Comparison of ENCODE assay signal across 8 mouse cellular contexts in genomic region chr4:21766171-21766862, GRCm38 (mm10). TPM values are rescaled to one million over a fixed set of nuclear protein-coding genes. Genes with fewer than 3 reads are reported as not detected.
DNase-seq lines count a peak whose midpoint lies in the region; ATAC-seq and TF ChIP-seq lines count a peak whose summit lies in the region.

No protein-coding gene starts in this region.

- no peaks in the 10 kb centered on the region for H3K36me3 ChIP-seq in embryonic facial prominence, embryonic 13.5 days
- no peaks in the 10 kb centered on the region for H3K36me3 ChIP-seq in intestine, embryonic 16.5 days (ENCODE audit: control insufficient read depth, insufficient read depth, low read length)

- H3K4me1 ChIP-seq in embryonic facial prominence, embryonic 13.5 days = peaks cover 7% of the 10 kb centered on the region; the same call in 1 of the 2 replicates
- no peaks in the 10 kb centered on the region for H3K4me1 ChIP-seq in intestine, embryonic 16.5 days (ENCODE audit: control insufficient read depth, insufficient read depth, low read length)

- 21% methylated on average over 14 of the region's 14 CpGs for WGBS in embryonic facial prominence, embryonic 13.5 days
- 18% methylated on average over 14 of the region's 14 CpGs for WGBS in intestine, embryonic 16.5 days

- H3K9me3 ChIP-seq in embryonic facial prominence, embryonic 13.5 days = no peaks in the 10 kb centered on the region
- H3K9me3 ChIP-seq in intestine, embryonic 16.5 days (ENCODE audit: control insufficient read depth, low read length) = no peaks in the 10 kb centered on the region

- H3K9ac ChIP-seq in embryonic facial prominence, embryonic 13.5 days = peak overlapping the region; percentile 71
- H3K9ac ChIP-seq in intestine, embryonic 16.5 days (ENCODE audit: low read depth, low read length) = peak overlapping the region; percentile 68

- H3K4me3 ChIP-seq in gastrocnemius, adult 2 months = peak overlapping the region; percentile 87
- H3K4me3 ChIP-seq in embryonic facial prominence, embryonic 13.5 days = peak overlapping the region; percentile 58
- H3K4me3 ChIP-seq in intestine, embryonic 16.5 days (ENCODE audit: low read length) = peak overlapping the region; percentile 60

- no peak for TF ChIP-seq CTCF in gastrocnemius, adult 2 months (IDR thresholded peaks at IDR 0.05)

- DNase-seq in gastrocnemius, adult 2 months = no peak
- DNase-seq in gastrocnemius, adult 18-20 months (ENCODE audit: low spot score) = no peak
- DNase-seq in CD4-positive helper T cell, adult 2 months (ENCODE audit: low read depth, low spot score) = peak; percentile 6
- DNase-seq in adrenal gland, postnatal 36 days = no peak
- no peak for DNase-seq in gastrocnemius, adult 8-10 months (ENCODE audit: low spot score in 2 of 2)

- intact Hi-C loops in gastrocnemius, adult 2 months (cut with DNase I) = loop anchor here (5.0 kb wide), 1 partner anchor 34 kb away; no protein-coding TSS in a partner anchor

- no peaks in the 10 kb centered on the region for H3K27me3 ChIP-seq in embryonic facial prominence, embryonic 13.5 days
- no peaks in the 10 kb centered on the region for H3K27me3 ChIP-seq in intestine, embryonic 16.5 days (replicated peaks; ENCODE audit: control insufficient read depth, insufficient read depth, low read length)

- peak overlapping the region; percentile 64 for H3K4me2 ChIP-seq in embryonic facial prominence, embryonic 13.5 days
- H3K4me2 ChIP-seq in intestine, embryonic 16.5 days (ENCODE audit: low read depth, low read length) = peak overlapping the region; percentile 55

- H3K27ac ChIP-seq in gastrocnemius, adult 2 months = peak overlapping the region; percentile 83
- H3K27ac ChIP-seq in embryonic facial prominence, embryonic 13.5 days = no peak overlapping the region
- H3K27ac ChIP-seq in intestine, embryonic 16.5 days (ENCODE audit: low read length) = no peak overlapping the region

- no peak for ATAC-seq in embryonic facial prominence, embryonic 13.5 days (ENCODE audit: insufficient number of reproducible peaks, insufficient read depth, low FRiP score, low TSS enrichment, low read depth)
- ATAC-seq in intestine, embryonic 16.5 days = no peak; the same call in 1 of the 2 replicates
- 0 out of 2 replicates have a peak, but pooled peaks have one; percentile 14 for ATAC-seq in monocyte, adult 5-6 weeks (replicated peaks; ENCODE audit: insufficient number of reproducible peaks, low FRiP score, low TSS enrichment, poor library complexity, severe bottlenecking)

RNA-seq across cellular contexts. Expression of gene Usp45, which starts 0.6 kb away (rescaled TPM):
- total RNA-seq in gastrocnemius, adult 2 months (2021) = 10 to 100 TPM; 21.2 to 22.3 TPM
- total RNA-seq in gastrocnemius, adult 18-20 months (2021) = 10 to 100 TPM; 16.9 to 18.5 TPM
- polyA plus RNA-seq in embryonic facial prominence, embryonic 13.5 days (2015; fragmentation: Nextera tagmentation; extraction: Ambion mirVana) = 9.4 and 13.9 TPM in 2 replicates
- polyA plus RNA-seq in intestine, embryonic 16.5 days (2015; fragmentation: Nextera tagmentation; extraction: Ambion mirVana) = 5.3 and 6.0 TPM in 2 replicates
- total RNA-seq in monocyte, adult 5-6 weeks (2017) = 24.5 to 27.2 TPM (median 26.4 TPM) in 3 replicates
- total RNA-seq in adrenal gland, postnatal 36 days (2021) = 10 to 100 TPM; 16.8 to 23.6 TPM
- 10 to 100 TPM; 17.9 to 23.6 (median 20.7) TPM for total RNA-seq in gastrocnemius, adult 8-10 months (2022)

RNA-seq across cellular contexts. Expression of gene Tstd3, which starts 0.7 kb away (rescaled TPM):
- 10 to 100 TPM; 10.8 to 15.1 TPM for total RNA-seq in gastrocnemius, adult 2 months (2021)
- 10 to 100 TPM; 14.5 to 15.0 TPM for total RNA-seq in gastrocnemius, adult 18-20 months (2021)
- polyA plus RNA-seq in embryonic facial prominence, embryonic 13.5 days (2015; fragmentation: Nextera tagmentation; extraction: Ambion mirVana) = 7.4 and 7.6 TPM in 2 replicates
- 16.2 and 18.0 TPM in 2 replicates for polyA plus RNA-seq in intestine, embryonic 16.5 days (2015; fragmentation: Nextera tagmentation; extraction: Ambion mirVana)
- total RNA-seq in monocyte, adult 5-6 weeks (2017) = 33.6 to 48.4 TPM (median 45.4 TPM) in 3 replicates
- total RNA-seq in adrenal gland, postnatal 36 days (2021) = 10 to 100 TPM in 1 of 2 experiments, 1 to 10 TPM in 1; 6.4 to 12.9 TPM
- total RNA-seq in gastrocnemius, adult 8-10 months (2022) = 10 to 100 TPM; 13.4 to 15.9 (median 13.6) TPM

RNA-seq across cellular contexts. Expression of gene Ccnc, which starts 38.8 kb away (rescaled TPM):
- total RNA-seq in gastrocnemius, adult 2 months (2021) = 10 to 100 TPM; 10.1 to 11.8 TPM
- total RNA-seq in gastrocnemius, adult 18-20 months (2021) = 10 to 100 TPM in 1 of 2 experiments, 1 to 10 TPM in 1; 8.5 to 10.7 TPM
- 42.9 and 45.0 TPM in 2 replicates for polyA plus RNA-seq in embryonic facial prominence, embryonic 13.5 days (2015; fragmentation: Nextera tagmentation; extraction: Ambion mirVana)
- 29.1 and 30.8 TPM in 2 replicates for polyA plus RNA-seq in intestine, embryonic 16.5 days (2015; fragmentation: Nextera tagmentation; extraction: Ambion mirVana)
- 31.3 to 41.9 TPM (median 40.8 TPM) in 3 replicates for total RNA-seq in monocyte, adult 5-6 weeks (2017)
- 10 to 100 TPM; 21.4 to 25.2 TPM for total RNA-seq in adrenal gland, postnatal 36 days (2021)
- total RNA-seq in gastrocnemius, adult 8-10 months (2022) = 10 to 100 TPM in 1 of 4 experiments, 1 to 10 TPM in 3; 8.6 to 11.8 (median 9.6) TPM
